Mouse (Mus musculus): ENCODE measurements around the gene Fam213a.

The Fam213a gene

GRCm38 (mm10) chr14:40963501-40964213 is 49.9 kb downstream of the Fam213a start:
- no peak for DNase-seq (ENCODE audit: low spot score in 2 of 2)

GRCm38 (mm10) chr14:40962365-40963290 is 51.0 kb downstream of the Fam213a start:
- no peak for DNase-seq (ENCODE audit: low spot score in 2 of 2)

DNA sequence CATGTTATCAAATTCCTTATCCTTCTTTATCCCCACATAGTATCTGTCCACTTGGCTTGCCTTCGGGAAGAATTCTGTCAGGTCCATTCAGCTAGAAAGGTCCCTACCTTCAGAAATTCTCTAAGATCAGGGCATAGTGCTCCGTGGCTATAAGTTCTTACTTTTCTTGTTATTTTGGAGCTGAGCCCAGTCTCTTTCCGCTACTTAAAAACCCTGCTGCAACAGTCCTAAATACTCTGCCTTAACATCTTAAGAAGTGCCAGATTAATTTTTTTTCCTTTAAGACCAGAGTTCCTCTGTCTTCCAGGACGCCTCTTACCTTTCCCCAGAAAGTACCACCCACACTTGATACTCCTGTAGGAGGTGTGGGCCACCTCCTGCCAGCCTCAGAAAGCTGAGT is 53.4 kb downstream of the Fam213a start:
- DNase-seq (ENCODE audit: low spot score in 2 of 2): no peak

- DNase-seq (ENCODE audit: low spot score in 2 of 2): no peak
These were observed 54.0 kb downstream of the Fam213a start for GRCm38 (mm10) chr14:40959586-40959985.

DNA sequence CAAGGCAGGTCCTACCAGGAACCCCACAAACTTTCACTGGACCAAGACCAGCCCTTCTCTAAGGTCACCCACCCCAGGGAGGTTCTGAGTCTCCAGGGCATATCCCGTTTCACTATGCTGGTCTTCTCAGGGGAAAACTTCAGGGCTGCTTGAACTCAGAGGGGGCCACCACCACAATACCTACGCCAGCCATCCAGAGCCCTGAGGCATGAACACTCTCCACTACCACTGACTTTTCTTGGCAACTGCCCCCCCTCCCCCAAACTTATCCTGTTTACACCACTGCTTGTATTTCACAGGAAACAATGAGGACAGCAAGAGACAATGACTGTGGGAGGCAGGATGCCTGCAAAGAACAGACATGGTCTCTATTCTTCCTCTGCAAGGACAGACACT is 54.6 kb downstream of the Fam213a start:
- no peak for DNase-seq (ENCODE audit: low spot score in 2 of 2)

GRCm38 (mm10) chr14:40958083-40958985 is 55.3 kb downstream of the Fam213a start:
- DNase-seq (ENCODE audit: low spot score in 2 of 2): peak; percentile 47 to 63

GRCm38 (mm10) chr14:40957607-40958006 is 56.0 kb downstream of the Fam213a start:
- no peak for DNase-seq (ENCODE audit: low spot score in 2 of 2)

DNA sequence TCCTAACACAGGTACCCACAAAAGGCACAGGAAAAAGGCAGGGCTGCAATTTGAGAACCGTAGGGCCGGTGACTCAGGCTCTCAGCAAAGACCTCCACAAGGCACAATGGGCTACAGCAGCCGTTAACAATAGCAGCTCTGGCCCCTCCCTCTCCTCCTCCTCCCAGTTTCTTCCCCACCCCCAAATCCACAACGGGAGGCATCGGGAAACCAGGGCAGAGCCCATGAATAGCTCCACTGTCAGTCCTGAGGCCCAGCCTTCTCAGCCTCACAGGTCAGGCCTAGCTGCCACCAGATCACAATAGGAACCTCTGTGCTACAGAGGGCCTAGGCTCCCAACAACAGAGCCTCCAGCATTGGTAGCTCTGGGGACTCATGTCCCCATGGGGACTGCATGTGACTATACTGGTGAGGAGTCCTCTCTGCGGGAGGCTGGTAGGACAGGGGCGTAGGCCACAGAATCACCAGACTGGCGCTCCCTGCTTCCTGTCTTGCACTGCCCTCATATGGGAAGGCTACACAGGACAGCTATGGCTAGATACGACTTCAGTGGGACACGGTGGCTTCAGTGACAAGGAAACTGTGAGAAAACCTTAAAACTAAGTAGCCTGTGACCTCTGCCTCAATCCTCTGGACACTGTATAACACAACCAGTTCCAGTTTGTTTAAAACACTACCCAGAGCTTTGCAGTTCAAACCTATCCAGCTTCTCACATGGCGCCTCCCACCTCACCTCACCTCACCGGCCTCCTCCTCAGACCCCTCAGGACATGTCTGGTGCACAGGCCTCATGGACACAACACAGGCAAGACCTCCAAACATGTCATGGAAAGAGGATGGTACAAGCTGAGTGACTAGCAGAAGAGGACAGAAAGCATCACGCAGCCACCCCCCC is 57.1 kb downstream of the Fam213a start:
- peak in 1 of 2 experiments; percentile 59 for DNase-seq (ENCODE audit: low spot score in 2 of 2)

GRCm38 (mm10) chr14:40955596-40956251 is 57.9 kb downstream of the Fam213a start:
- DNase-seq (ENCODE audit: low spot score in 2 of 2): peak; percentile 62 to 81

DNA sequence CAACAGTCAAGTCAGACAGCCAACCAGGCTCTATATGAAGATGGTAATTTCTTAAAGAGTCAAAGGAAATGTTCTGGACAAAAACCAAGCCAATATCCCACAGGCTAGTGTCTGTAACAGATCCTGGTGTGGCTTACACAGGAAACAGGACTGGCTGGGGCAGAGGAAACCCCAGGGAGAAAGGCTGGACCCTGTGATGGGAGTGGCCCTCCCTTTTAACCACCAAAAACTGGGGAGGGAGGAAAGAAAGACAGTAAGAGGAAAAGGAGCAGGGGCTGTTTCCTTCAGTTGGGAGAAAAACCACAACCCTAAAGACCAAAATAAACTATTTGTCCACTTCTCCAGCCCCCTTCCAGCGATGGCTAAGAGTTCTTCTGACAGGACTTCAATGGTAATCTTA is 58.4 kb downstream of the Fam213a start:
- no peak for DNase-seq (ENCODE audit: low spot score in 2 of 2)

DNA sequence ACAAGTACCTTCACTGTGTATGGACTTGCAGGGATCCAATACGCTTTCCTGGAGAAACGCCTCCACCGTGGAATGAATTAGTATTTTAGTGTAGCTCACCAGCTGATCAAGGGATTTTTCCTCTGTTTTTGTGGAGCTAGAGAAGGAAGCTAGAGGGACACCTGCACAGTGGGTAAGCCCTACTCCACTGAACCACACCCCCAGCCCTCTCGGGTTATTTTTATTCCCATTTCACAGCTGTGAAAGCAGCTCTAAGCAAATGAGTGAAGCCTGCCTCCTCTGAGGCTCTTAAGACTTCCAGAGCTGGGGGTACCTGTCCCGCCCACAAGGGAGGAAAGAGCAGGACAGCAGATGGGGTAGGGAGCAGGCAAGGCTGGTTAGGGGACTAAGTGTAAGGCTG is 60.2 kb downstream of the Fam213a start:
- no peak for DNase-seq (ENCODE audit: low spot score in 2 of 2)

GRCm38 (mm10) chr14:40952715-40953114 is 60.9 kb downstream of the Fam213a start:
- no peak for DNase-seq (ENCODE audit: low spot score in 2 of 2)

DNA sequence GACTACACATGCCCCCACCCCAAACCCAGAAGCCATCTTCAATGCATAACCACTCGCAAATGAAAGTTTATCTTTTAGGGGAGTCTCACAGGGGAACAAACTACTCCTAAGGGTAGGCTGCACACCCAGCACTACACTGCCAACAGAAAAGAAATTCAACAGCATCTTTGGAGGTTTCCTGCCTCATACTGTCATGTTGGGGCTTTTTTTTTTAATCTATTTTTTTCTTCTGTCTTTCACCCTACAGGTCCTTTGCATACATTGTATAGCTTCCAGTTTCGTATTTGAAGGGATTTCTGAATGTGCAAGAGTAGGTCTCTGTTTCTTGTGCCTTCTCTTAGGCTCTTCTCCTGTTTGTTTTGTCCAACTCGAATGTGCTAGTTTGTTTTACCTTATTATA is 61.3 kb downstream of the Fam213a start:
- no peak for DNase-seq (ENCODE audit: low spot score in 2 of 2)

DNA sequence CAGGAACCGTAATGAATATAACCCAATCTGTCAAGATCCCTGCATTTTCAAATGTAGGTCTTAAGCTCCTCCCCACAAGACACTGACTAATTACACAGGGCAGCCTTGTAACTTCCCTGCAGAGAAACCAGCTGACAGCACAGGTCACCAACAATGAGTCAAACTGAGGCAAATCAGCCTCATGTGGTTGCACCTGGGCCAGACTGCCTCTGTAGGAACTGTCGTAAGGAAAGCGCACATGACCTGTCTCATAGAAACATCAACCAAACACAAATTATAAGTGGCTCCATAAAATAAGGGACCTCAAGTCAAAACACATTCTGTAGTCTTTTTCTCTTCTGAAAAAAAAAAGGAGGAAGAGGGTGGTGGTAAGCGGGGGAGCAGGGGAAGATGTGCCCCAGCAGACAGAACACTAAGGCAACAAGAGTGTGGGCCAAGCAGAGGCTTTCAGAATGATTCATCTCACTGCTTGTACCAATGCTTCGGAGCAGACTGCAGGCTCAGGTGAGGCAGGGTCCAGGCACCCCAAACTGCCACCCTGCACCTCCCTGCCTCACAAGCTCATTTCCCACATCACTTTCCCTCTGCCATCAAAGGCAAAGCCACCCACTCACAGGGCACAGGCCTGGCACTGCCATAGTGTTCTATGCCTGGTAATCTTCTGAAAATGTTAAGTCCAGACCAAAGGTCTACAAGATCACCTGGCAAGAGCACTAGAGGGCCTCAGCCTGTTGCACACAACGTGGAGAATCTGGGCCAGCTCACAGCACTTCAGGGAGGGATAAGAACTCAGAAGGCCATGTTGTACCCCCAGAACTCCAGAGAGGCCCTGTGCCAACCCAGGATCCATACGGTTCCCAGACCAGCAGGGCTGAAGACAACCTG is 63.6 kb downstream of the Fam213a start:
- DNase-seq (ENCODE audit: low spot score in 2 of 2): no peak

DNA sequence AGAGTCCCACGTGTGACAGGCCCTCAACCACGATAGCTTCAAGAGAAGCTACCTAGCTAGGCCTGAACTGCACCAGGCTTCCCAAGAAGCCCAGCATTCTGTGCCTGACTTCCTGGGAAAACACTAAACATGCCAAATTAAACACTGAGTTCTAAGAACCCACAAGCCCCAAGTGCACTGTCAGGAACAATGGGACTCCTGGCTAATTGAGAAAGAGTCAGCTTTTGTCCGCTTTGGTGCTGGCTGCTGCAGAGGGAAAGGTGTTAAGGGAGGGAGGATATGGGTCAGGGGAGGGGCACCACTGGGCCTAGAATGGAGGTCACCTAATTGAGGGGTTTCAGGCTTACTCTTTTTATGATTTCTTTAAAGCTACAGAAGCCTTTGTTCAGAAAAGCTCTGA is 64.5 kb downstream of the Fam213a start:
- no peak for DNase-seq (ENCODE audit: low spot score in 2 of 2)

GRCm38 (mm10) chr14:40948522-40948921 is 65.1 kb downstream of the Fam213a start:
- DNase-seq (ENCODE audit: low spot score in 2 of 2): no peak

- DNase-seq (ENCODE audit: low spot score in 2 of 2): no peak
These were observed 65.9 kb downstream of the Fam213a start for GRCm38 (mm10) chr14:40947431-40948394.

DNA sequence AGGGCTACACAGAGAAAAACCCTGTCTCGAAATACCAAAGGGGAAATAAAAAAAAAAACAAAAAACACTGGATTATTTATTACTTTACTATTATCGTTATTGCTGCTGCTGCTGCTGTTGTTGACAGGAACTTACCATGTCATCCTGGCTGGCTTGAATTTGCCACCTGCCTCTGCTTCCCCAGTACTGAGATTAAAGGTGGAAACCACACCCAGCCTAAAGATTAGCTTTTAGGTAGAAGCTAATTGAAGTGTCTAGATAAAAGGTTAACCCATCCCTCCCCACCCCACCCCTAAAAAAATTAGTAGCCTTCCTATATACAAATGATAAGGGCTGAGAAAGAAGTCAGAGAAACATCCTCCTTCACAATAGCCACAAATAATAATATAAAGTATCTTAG is 69.8 kb downstream of the Fam213a start:
- DNase-seq (ENCODE audit: low spot score in 2 of 2): no peak

Data from frontal cortex, postnatal 14 days (tissue).